Mouse (Mus musculus) kidney, postnatal 0 days (tissue): Measurements from ENCODE around the gene Gm17334. TPM values are rescaled to one million over a fixed set of nuclear protein-coding genes. Genes with fewer than 3 reads are reported as not detected.

ENCODE experiments used
- ATAC-seq: fragments of 200-750 bp; cut with Nextera tagmentation; replicated peaks from 2 replicates; pipeline ENCODE4 v1.8.0; 2017; ENCODE audit warnings: low read depth, moderate number of reproducible peaks, moderate TSS enrichment, moderate library complexity; ENCODE audit not compliant: low FRiP score
- DNase-seq: peaks from one replicate; pipeline ENCODE4 v3.0.0-alpha.2; 2016; ENCODE audit warnings: low spot score
- H3K27ac ChIP-seq: fragments of 300-500 bp; sonication (generic); 2 replicates; pipeline ENCODE4 v1.5.1; 2014; ENCODE audit warnings: mild to moderate bottlenecking
- H3K27me3 ChIP-seq: fragments of 300-500 bp; sonication (generic); 2 replicates; pipeline ENCODE4 v1.6.1; 2014; ENCODE audit warnings: low read length, mixed read lengths; ENCODE audit not compliant: insufficient read depth
- H3K36me3 ChIP-seq: fragments of 300-500 bp; sonication (generic); 2 replicates; pipeline ENCODE4 v1.6.1; 2014; ENCODE audit warnings: low read length, mixed read lengths; ENCODE audit not compliant: insufficient read depth
- H3K4me1 ChIP-seq: fragments of 300-500 bp; sonication (generic); replicated peaks from 2 replicates; pipeline ENCODE4 v1.6.1; 2014; ENCODE audit warnings: antibody characterized with exemption, low read length, mixed read lengths; ENCODE audit not compliant: insufficient read depth
- H3K4me2 ChIP-seq: fragments of 300-500 bp; sonication (generic); 2 replicates; pipeline ENCODE4 v1.6.1; 2014; ENCODE audit warnings: mild to moderate bottlenecking, low read length, moderate library complexity, mixed read lengths
- H3K4me3 ChIP-seq: fragments of 300-500 bp; sonication (generic); replicated peaks from 2 replicates; pipeline ENCODE4 v1.5.1; 2014; ENCODE audit warnings: low read depth, low read length
- H3K9ac ChIP-seq: fragments of 300-500 bp; sonication (generic); 2 replicates; pipeline ENCODE4 v1.6.1; 2014; ENCODE audit warnings: low read depth, low read length
- H3K9me3 ChIP-seq: fragments of 300-500 bp; sonication (generic); replicated peaks from 2 replicates; pipeline ENCODE4 v1.6.1; 2016; ENCODE audit warnings: low read length, inconsistent platforms, mixed read lengths
- CTCF ChIP-seq: IDR thresholded peaks from 2 replicates; pipeline ENCODE4 v1.5.1; 2016; ENCODE audit warnings: antibody characterized with exemption, low read depth, mild to moderate bottlenecking, moderate library complexity
- WGBS: fragments of 180-500 bp; shearing (Covaris S2); extraction: QIAGEN DNeasy Blood & Tissue Kit; methylation state at CpG from one replicate; pipeline ENCODE4 v1.1.7; 2014; 5-methylcytosine and 5-hydroxymethylcytosine counted together
- polyA plus RNA-seq: library from polyadenylated mRNA; unstranded; fragments of >200 nt; fragmentation: Nextera tagmentation; extraction: Ambion mirVana; gene quantifications from 2 replicates; pipeline ENCODE4 v1.2.1, GENCODE M21; 2015

Gm17334 gene
- 0.20 and 0.21 TPM in 2 replicates for polyA plus RNA-seq

- Histone ChIP-seq H3K36me3 (peaks cover 20% of the 10 kb centered on the region), H3K4me1 (no peaks in the 10 kb centered on the region; the same call in 1 of the 2 replicates), H3K9ac (no peak within 1 kb of the TSS), H3K4me2 (no peak within 1 kb of the TSS), H3K9me3 (no peaks in the 10 kb centered on the region), H3K4me3 (no peak within 1 kb of the TSS), H3K27ac (no peak within 1 kb of the TSS), H3K27me3 (no peaks in the 10 kb centered on the region)
- no peak for ATAC-seq
- WGBS, result 89% methylated on average over 5 of the region's 5 CpGs
- TF ChIP-seq CTCF, result no peak
- DNase-seq, result no peak
Measured at GRCm38 (mm10) chr11:53773087-53773486, at the start of gene Gm17334. TSS of gene Gm17334 (minus strand) at chr11:53773187.

- Histone ChIP-seq H3K9me3 (no peaks in the 10 kb centered on the region), H3K4me2 (no peak overlapping the region), H3K36me3 (no peaks in the 10 kb centered on the region), H3K4me1 (no peaks in the 10 kb centered on the region), H3K27ac (no peak overlapping the region), H3K4me3 (no peak overlapping the region), H3K9ac (no peak overlapping the region), H3K27me3 (no peaks in the 10 kb centered on the region)
- TF ChIP-seq CTCF, result no peak
- ATAC-seq (no peak), DNase-seq (no peak)
- 90% methylated on average over 3 of the region's 3 CpGs for WGBS
Measured at GRCm38 (mm10) chr11:53821945-53822338, 49.0 kb upstream of the Gm17334 start.

- DNase-seq, result no peak
- H3K4me3 ChIP-seq, result no peak overlapping the region
- H3K9me3 ChIP-seq, result no peaks in the 10 kb centered on the region
- no peak overlapping the region for H3K27ac ChIP-seq
- no peak for TF ChIP-seq CTCF
- H3K4me2 ChIP-seq, result no peak overlapping the region
- no peaks in the 10 kb centered on the region for H3K36me3 ChIP-seq
- no peaks in the 10 kb centered on the region for H3K27me3 ChIP-seq
- ATAC-seq, result no peak
- H3K9ac ChIP-seq, result no peak overlapping the region
- WGBS, result 72% methylated on average over 11 of the region's 11 CpGs
- no peaks in the 10 kb centered on the region for H3K4me1 ChIP-seq
Measured at GRCm38 (mm10) chr11:53821230-53821944, 48.4 kb upstream of the Gm17334 start.

- no peak for TF ChIP-seq CTCF
- no peak for DNase-seq
- H3K27ac ChIP-seq, result no peak overlapping the region
- no peak overlapping the region for H3K9ac ChIP-seq
- H3K36me3 ChIP-seq, result no peaks in the 10 kb centered on the region
- H3K4me3 ChIP-seq, result no peak overlapping the region
- WGBS, result 85% methylated on average over 13 of the region's 13 CpGs
- H3K9me3 ChIP-seq, result no peaks in the 10 kb centered on the region
- no peaks in the 10 kb centered on the region for H3K27me3 ChIP-seq
- no peaks in the 10 kb centered on the region for H3K4me1 ChIP-seq
- H3K4me2 ChIP-seq, result no peak overlapping the region
- 0 out of 2 replicates have a peak, but pooled peaks have one; percentile 21 for ATAC-seq
Measured at GRCm38 (mm10) chr11:53820516-53821170, 47.7 kb upstream of the Gm17334 start.

GRCm38 (mm10) chr11:53819511-53819910, 46.5 kb upstream of the Gm17334 start:
- DNase-seq, result no peak
- Histone ChIP-seq H3K4me3 (no peak overlapping the region), H3K9me3 (no peaks in the 10 kb centered on the region), H3K4me2 (no peak overlapping the region), H3K27ac (no peak overlapping the region), H3K36me3 (no peaks in the 10 kb centered on the region), H3K27me3 (no peaks in the 10 kb centered on the region), H3K9ac (no peak overlapping the region), H3K4me1 (no peaks in the 10 kb centered on the region)
- 89% methylated on average over 6 of the region's 6 CpGs for WGBS
- TF ChIP-seq CTCF, result no peak
- no peak for ATAC-seq

- Histone ChIP-seq H3K27me3 (no peaks in the 10 kb centered on the region), H3K9me3 (no peaks in the 10 kb centered on the region), H3K4me1 (no peaks in the 10 kb centered on the region), H3K27ac (no peak overlapping the region), H3K4me3 (no peak overlapping the region), H3K9ac (no peak overlapping the region), H3K4me2 (no peak overlapping the region), H3K36me3 (no peaks in the 10 kb centered on the region)
- TF ChIP-seq CTCF, result no peak
- DNase-seq (peak; percentile 35), ATAC-seq (no peak)
- 51% methylated on average over 6 of the region's 6 CpGs for WGBS
Measured at GRCm38 (mm10) chr11:53818794-53819193, 45.8 kb upstream of the Gm17334 start.
